Mouse (Mus musculus) stomach, embryonic 14.5 days (tissue): ENCODE results near the gene Hoxc6. TPM values are rescaled to one million over a fixed set of nuclear protein-coding genes. Genes with fewer than 3 reads are reported as not detected.

Source experiments
- ATAC-seq: fragments of 200-750 bp; cut with Nextera tagmentation; 2 replicates; pipeline ENCODE4 v1.8.0; 2017; ENCODE audit warnings: low read depth, moderate TSS enrichment; ENCODE audit not compliant: insufficient number of reproducible peaks, insufficient read depth, low FRiP score
- H3K27ac ChIP-seq: fragments of 300-500 bp; sonication (generic); 2 replicates; pipeline ENCODE4 v1.5.1; 2014; ENCODE audit warnings: mild to moderate bottlenecking, low read length, moderate library complexity, mixed read lengths
- H3K27me3 ChIP-seq: fragments of 300-500 bp; sonication (generic); 2 replicates; pipeline ENCODE4 v1.6.1; 2014; ENCODE audit warnings: low read length, control low read depth, mixed read lengths; ENCODE audit not compliant: control insufficient read depth, insufficient read depth
- H3K36me3 ChIP-seq: fragments of 300-500 bp; sonication (generic); 2 replicates; pipeline ENCODE4 v1.6.1; 2014; ENCODE audit warnings: mild to moderate bottlenecking, control low read depth, low read length, moderate library complexity, mixed read lengths; ENCODE audit not compliant: control insufficient read depth, insufficient read depth
- H3K4me1 ChIP-seq: fragments of 300-500 bp; sonication (generic); 2 replicates; pipeline ENCODE4 v1.6.1; 2014; ENCODE audit warnings: low read length, control low read depth, mixed read lengths; ENCODE audit not compliant: control insufficient read depth, insufficient read depth
- H3K4me2 ChIP-seq: fragments of 300-500 bp; sonication (generic); replicated peaks from 2 replicates; pipeline ENCODE4 v1.6.1; 2014; ENCODE audit warnings: low read depth, low read length, control low read depth
- H3K4me3 ChIP-seq: fragments of 300-500 bp; sonication (generic); 2 replicates; pipeline ENCODE4 v1.5.1; 2014; ENCODE audit warnings: low read depth, low read length, control low read depth
- H3K9ac ChIP-seq: fragments of 300-500 bp; sonication (generic); replicated peaks from 2 replicates; pipeline ENCODE4 v1.6.1; 2014; ENCODE audit warnings: low read depth, mild to moderate bottlenecking, control low read depth, low read length, moderate library complexity, mixed read lengths
- H3K9me3 ChIP-seq: fragments of 300-500 bp; sonication (generic); 2 replicates; pipeline ENCODE4 v1.6.1; 2016; ENCODE audit warnings: low read depth, low read length, control low read depth; ENCODE audit not compliant: control insufficient read depth
- WGBS: fragments of 180-500 bp; shearing (Covaris S2); extraction: QIAGEN DNeasy Blood & Tissue Kit; methylation state at CpG from one replicate; pipeline ENCODE4 v1.1.7; 2014; 5-methylcytosine and 5-hydroxymethylcytosine counted together
- polyA plus RNA-seq: library from polyadenylated mRNA; unstranded; fragments of >200 nt; fragmentation: Nextera tagmentation; extraction: Ambion mirVana; gene quantifications from 2 replicates; pipeline ENCODE4 v1.2.1, GENCODE M21; 2014

Gene Hoxc6
- polyA plus RNA-seq, 1 experiment from 2014 or later: 4.8 TPM

- 5% methylated on average over 29 of the region's 30 CpGs for WGBS
- Histone ChIP-seq H3K4me1 (no peaks in the 10 kb centered on the region; the same call in 1 of the 2 replicates), H3K4me3 (no peak overlapping the region), H3K36me3 (no peaks in the 10 kb centered on the region), H3K9me3 (no peaks in the 10 kb centered on the region), H3K9ac (no peak overlapping the region), H3K27me3 (peaks cover 83% of the 10 kb centered on the region), H3K27ac (no peak overlapping the region), H3K4me2 (peak overlapping the region; percentile 1; the same call in 1 of the 2 replicates)
- ATAC-seq: peak; percentile 56; the same call in 1 of the 2 replicates
These were observed 31.9 kb upstream of the Hoxc6 start for GRCm38 (mm10) chr15:102965892-102966775.

GRCm38 (mm10) chr15:102966776-102967311, 31.2 kb upstream of the Hoxc6 start, which contains the start of gene Hoxc10:
Gene Hoxc10, plus strand, starts transcription at chr15:102966796.
- ATAC-seq: peak; percentile 30; the same call in 1 of the 2 replicates
- no peaks in the 10 kb centered on the region for H3K36me3 ChIP-seq
- H3K4me3 ChIP-seq: no peak within 1 kb of the TSS
- H3K27ac ChIP-seq: no peak within 1 kb of the TSS
- peaks cover 84% of the 10 kb centered on the region for H3K27me3 ChIP-seq
- 2% methylated on average over 27 of the region's 27 CpGs for WGBS
- no peaks in the 10 kb centered on the region for H3K9me3 ChIP-seq
- no peaks in the 10 kb centered on the region; the same call in 1 of the 2 replicates for H3K4me1 ChIP-seq
- H3K4me2 ChIP-seq: peak within 1 kb of the TSS; percentile 1; the same call in 1 of the 2 replicates
- no peak within 1 kb of the TSS for H3K9ac ChIP-seq

GRCm38 (mm10) chr15:102967312-102967510, 30.8 kb upstream of the Hoxc6 start, which contains the start of gene Hoxc5:
Gene Hoxc5, plus strand, starts transcription at chr15:102967443.
- Histone ChIP-seq H3K36me3 (no peaks in the 10 kb centered on the region), H3K4me1 (no peaks in the 10 kb centered on the region; the same call in 1 of the 2 replicates), H3K9ac (no peak within 1 kb of the TSS), H3K9me3 (no peaks in the 10 kb centered on the region), H3K4me3 (no peak within 1 kb of the TSS), H3K27ac (no peak within 1 kb of the TSS), H3K27me3 (peaks cover 86% of the 10 kb centered on the region), H3K4me2 (peak within 1 kb of the TSS; percentile 1; the same call in 1 of the 2 replicates)
- 3% methylated on average over 12 of the region's 12 CpGs for WGBS
- no peak for ATAC-seq

GRCm38 (mm10) chr15:102967511-102968397, 30.3 kb upstream of the Hoxc6 start:
- H3K36me3 ChIP-seq: no peaks in the 10 kb centered on the region
- H3K4me2 ChIP-seq: no peak overlapping the region
- H3K4me1 ChIP-seq: no peaks in the 10 kb centered on the region; the same call in 1 of the 2 replicates
- H3K9me3 ChIP-seq: no peaks in the 10 kb centered on the region
- H3K9ac ChIP-seq: no peak overlapping the region
- no peak overlapping the region for H3K27ac ChIP-seq
- H3K4me3 ChIP-seq: no peak overlapping the region
- no peak for ATAC-seq
- H3K27me3 ChIP-seq: peaks cover 86% of the 10 kb centered on the region
- 2% methylated on average over 34 of the region's 34 CpGs for WGBS

- no peak for ATAC-seq
- Histone ChIP-seq H3K4me2 (no peak overlapping the region), H3K4me3 (no peak overlapping the region), H3K27me3 (peaks cover 93% of the 10 kb centered on the region), H3K27ac (no peak overlapping the region), H3K4me1 (no peaks in the 10 kb centered on the region; the same call in 1 of the 2 replicates), H3K36me3 (no peaks in the 10 kb centered on the region), H3K9me3 (no peaks in the 10 kb centered on the region), H3K9ac (no peak overlapping the region)
- WGBS: 42% methylated on average over 1 of the region's 1 CpGs
These were observed 28.8 kb upstream of the Hoxc6 start for GRCm38 (mm10) chr15:102969296-102969695.

- 1% methylated on average over 12 of the region's 12 CpGs for WGBS
- Histone ChIP-seq H3K4me3 (no peak overlapping the region), H3K9me3 (no peaks in the 10 kb centered on the region), H3K36me3 (no peaks in the 10 kb centered on the region), H3K27ac (no peak overlapping the region), H3K9ac (no peak overlapping the region), H3K4me2 (no peak overlapping the region), H3K4me1 (no peaks in the 10 kb centered on the region; the same call in 1 of the 2 replicates), H3K27me3 (peaks cover 91% of the 10 kb centered on the region)
- ATAC-seq: no peak
These were observed 27.3 kb upstream of the Hoxc6 start for GRCm38 (mm10) chr15:102970740-102971139.

GRCm38 (mm10) chr15:102972254-102972653, 25.8 kb upstream of the Hoxc6 start:
- no peaks in the 10 kb centered on the region for H3K4me1 ChIP-seq
- H3K9me3 ChIP-seq: no peaks in the 10 kb centered on the region
- no peak overlapping the region for H3K9ac ChIP-seq
- H3K27me3 ChIP-seq: peaks cover 83% of the 10 kb centered on the region
- no peaks in the 10 kb centered on the region for H3K36me3 ChIP-seq
- 1% methylated on average over 21 of the region's 21 CpGs for WGBS
- no peak for ATAC-seq
- no peak overlapping the region for H3K4me2 ChIP-seq
- H3K4me3 ChIP-seq: no peak overlapping the region
- no peak overlapping the region for H3K27ac ChIP-seq

GRCm38 (mm10) chr15:102972753-102973152, 25.3 kb upstream of the Hoxc6 start:
- no peak for ATAC-seq
- Histone ChIP-seq H3K4me3 (no peak overlapping the region), H3K9me3 (no peaks in the 10 kb centered on the region), H3K4me1 (no peaks in the 10 kb centered on the region), H3K27ac (no peak overlapping the region), H3K4me2 (no peak overlapping the region), H3K27me3 (peaks cover 83% of the 10 kb centered on the region), H3K9ac (no peak overlapping the region), H3K36me3 (no peaks in the 10 kb centered on the region)
- 4% methylated on average over 6 of the region's 6 CpGs for WGBS
